Mouse (Mus musculus) spleen, postnatal 10 days (tissue): ENCODE data around the gene Magix.

Experiments
- DNase-seq, 2 experiments: peaks; one replicate each; pipeline ENCODE4 v3.0.0; 2021 to 2022; ENCODE audit warnings: low spot score in 2 of 2

Gene Magix

DNA sequence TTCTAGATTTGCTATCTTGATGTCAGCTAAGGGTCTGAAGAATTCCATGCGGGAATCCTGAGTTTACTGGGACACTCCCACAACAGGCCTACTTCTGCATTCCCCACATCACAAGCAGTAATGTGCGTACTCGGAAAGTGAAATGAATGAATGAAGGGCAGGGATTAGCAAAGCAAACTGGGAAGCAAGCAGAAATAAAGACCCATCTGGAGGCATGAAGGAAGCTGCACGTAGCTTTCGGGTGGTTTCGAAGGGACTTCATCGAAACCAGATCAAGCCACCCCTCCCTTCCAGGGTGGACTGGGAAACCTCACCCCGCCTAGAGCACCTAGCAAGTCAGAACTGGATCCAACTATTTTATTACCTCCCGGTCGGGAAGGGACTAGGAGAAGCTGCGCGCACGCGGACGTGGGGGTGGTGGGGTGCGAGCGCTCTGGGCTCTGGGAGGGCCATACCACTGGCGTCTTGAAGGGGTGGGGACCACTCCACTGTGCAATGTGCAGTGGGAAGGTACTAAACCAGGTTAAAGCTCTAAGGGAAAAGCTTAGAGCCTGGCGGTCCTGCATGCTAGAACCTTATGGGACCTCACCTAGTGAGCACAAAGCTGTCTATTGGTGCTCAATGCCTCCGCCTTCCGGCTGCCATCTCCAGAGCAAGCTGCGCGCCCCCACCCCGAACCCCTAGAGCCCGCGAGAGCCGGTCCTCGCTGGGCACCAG, 6.6 kb downstream of the Magix start:
- DNase-seq: peak in 1 of 2 experiments; percentile 35

DNA sequence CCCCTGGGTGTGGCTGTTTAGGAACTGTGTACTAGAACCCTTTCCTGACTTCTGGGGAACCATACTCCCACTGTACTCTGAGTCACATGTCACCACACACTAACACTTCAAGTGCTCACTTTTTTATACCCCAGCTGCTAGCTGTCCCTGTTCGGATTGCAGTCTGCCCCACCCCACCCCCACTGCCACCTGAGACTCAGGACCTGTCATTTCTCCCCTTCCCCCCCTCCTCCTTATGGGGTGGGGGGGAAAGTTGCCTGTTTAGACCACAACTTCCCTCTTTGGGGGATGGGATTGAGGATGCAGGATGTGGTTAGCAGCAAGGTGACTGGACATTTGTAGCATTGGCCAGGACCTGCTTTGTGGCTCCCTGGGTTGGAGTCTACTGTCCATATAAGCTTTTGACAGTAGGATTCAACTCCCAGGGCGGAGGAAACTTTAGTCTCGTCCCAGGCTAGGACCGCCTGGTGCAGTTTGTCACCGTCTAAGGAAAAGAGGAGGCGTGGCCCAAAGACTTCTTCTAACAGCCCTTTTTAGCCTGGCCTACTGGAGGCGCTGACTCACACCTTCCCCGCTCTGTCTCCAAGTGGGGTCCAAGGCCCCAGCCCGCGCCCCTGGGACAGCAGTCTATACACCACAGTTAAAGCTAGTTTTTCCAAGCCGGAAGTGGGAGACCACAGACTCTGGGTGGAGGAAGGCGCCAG, 7.3 kb downstream of the Magix start:
- DNase-seq: peak in 1 of 2 experiments; percentile 58

DNA sequence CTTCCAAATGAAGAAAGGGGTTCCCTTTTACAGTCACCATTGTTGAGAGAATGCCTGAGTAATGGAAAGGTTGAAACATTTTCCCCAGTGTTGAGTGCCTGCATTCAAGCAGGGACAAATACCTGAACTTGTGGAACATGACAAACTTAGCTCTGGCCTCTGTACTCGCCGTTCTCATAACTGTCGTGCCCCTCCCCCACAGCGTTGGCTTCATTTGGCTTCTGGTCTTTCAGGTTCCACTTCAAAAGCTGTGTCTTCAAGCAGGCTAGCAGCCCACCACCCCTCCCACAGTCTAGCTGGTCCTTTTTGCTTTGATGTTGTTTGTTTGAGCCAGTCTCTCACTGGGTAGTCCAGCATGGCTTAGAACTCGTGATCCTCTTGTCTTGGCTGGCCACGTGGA, 8.3 kb downstream of the Magix start:
- DNase-seq: no peak

DNA sequence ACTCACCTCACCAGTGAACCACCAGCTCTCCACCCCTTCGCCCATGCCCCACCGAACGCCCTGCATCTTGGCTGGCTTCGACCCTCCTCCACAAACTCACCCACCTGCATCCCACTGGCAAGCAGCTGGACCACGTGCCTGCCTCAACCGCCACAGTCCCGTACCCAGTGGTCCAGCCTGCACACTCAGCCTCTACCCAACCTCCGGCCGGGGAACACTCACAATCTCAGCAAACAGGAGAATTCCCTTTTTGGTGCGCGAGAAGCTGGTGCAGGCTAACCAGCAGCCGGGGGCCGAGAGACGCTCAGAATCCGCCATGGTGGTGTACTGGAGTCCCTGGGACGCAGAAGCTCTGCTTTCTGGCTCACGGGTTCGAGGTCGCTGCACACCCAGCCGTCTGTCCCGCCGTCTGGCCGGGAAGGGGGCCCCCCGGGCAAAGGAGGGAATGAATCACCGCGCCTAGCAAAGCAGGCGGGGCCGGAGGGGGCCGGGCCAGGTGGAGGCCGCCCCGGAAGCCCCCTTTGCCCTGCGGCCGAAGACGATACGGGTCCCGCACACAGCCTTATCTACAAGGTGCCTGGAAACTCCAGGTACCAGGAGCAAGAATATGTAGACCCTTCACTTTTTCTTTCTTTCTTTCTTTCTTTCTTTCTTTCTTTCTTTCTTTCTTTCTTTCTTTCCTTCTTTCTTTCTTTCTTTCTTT, 10.0 kb downstream of the Magix start, which contains the start of gene Plp2:
Gene Plp2, minus strand, starts transcription at position 470 of the 703 bp plus-strand sequence.
- DNase-seq: peak in 1 of 2 experiments; percentile 39

DNA sequence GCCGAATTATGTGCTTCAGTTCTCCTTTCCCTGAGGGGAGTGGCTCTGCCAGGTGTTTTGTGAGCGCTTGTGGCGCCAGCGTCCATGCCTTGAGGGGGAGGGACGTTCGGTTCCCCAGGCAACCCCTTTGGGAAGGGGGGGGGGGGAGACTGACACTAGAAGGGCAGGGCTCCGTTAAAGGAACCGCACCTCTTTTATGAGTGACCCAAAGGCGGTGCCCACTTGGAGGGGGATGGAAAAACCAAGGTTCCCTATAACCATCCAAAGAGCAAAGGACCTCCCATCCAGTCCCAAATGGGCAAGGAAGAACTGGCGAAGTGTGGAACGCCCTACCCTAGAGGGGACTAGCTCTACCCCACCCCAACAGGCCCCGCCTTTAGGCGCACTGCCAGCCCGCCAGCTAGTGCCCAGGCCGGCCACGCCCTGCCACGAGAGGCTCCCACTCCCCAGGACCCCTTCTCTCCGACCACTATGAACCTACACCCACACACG, 10.6 kb downstream of the Magix start:
- DNase-seq: peak; percentile 61 to 75

DNA sequence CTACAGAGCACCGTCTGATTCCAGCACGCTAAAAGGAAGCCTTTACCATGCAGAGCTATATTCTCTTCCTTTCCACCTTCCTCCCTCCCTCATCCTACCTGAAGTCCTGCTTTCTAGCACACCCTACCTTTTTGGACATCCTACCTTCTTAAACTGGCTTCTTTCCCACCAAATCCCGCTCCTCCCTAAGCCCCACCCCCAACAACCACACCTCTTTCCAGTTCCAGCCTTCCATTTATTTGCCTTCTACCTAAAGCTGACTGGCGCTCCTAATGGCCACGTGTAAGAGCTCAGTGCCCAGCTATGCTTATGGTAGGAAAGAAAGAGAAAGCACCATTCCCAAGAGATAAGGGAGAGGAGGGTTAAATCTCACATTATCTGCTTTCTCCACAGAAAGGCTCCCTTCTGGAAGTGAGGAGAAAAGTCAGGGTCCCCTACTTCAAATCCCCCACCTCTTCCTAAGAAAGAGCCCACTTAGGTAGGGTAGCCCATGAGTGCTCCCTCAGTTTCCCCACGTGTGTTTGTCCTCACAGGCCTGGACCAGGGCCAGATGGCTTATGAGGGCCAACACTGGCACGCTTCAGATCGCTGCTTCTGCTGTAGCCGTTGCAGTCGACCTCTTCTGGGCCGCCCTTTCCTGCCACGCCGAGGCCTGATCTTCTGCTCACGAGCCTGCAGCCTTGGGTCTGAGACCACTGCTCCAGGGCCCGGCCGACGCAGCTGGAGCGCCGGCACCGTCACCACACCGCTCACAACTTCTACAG, 15.1 kb downstream of the Magix start:
- no peak for DNase-seq

DNA sequence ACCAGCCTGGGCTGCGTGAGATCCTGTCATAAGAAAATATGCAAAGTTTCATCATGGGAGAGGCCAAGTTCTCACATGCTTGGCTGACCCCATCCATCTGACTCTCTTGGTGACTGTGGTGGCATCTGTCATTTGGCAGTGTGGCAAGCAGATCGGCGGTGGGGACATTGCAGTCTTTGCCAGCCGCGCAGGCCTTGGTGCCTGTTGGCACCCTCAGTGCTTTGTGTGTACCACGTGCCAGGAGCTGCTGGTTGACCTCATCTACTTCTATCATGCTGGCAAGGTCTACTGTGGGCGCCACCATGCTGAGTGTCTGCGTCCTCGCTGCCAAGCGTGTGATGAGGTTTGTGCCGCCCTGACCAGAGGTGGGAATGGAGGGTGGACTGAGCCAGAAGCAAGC, 16.3 kb downstream of the Magix start:
- DNase-seq: no peak

DNA sequence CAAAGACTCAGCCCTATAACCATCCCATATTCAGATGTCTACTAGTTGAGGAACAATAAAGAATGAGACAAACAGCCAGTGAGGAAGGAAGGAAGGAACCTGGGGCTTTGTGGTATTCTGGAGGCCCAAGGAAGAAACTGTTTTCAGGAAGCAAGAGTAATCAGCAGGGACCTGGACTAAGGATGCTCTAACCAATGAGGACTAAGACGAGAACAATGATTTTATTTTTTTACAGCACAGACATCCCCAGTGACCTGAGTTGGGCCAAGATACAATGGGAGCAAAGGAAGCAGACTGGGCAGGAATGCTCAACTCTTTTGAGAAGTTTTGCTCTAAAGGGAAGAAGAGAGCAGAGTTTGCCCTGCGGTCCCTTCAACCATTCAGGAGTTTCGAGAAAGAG, 18.1 kb downstream of the Magix start:
- no peak for DNase-seq

DNA sequence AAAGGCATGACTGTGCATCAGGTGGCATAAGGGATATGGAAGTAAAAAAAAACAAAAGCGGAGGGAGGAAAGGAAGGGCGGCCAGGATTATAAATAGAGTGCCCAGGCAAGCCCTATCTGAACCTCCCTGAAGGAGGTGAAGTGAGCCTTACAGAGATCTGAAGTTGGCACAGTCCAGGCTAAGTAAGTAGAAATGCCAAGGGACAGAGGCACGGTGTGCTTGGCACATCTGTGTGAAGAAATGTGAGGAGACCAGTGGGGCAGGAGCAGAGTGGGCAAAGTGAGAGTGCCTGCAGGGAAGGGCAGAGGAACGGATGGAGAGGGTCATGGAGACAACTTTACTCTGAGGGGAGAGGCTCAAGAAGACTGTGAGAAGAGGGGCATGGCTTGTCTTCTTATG, 20.0 kb downstream of the Magix start:
- DNase-seq: no peak

DNA sequence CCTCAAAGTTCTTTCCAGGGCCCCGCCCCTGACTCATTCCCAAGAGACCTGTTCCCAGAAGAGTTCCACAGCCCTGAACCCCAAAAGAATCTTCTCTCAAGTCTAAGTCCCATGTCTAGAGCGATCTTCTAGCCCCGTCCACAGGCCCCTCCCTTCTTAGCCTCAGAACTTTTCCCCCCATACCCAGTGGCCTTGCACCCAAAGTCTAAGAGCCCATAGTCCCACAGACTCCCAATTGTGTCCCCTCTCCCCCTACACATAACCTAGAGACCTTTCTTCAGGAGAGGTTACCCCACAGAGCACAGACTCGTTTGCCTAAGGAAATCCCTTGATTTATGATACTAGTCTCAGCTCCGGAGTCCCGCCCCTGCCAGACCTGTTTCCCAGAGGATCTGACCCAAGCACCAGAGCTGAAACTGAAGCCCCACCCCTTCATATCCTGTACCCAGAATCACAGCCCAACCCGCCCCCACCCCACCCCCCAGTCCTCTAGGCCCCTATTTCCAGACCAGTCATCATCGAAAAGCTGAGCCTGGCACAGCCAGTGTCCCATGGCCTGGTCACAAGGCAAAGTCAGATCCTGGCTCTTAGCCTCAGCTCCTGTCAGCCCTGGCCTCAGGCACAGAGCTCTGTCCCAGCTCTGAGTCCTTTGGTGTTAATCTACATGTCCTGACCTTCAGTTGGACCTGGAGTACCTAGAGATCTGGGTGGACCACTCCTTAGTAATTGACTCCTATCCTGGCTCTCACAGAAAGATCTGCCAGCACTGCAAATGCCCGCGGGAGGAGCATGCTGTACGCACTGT, 22.1 kb downstream of the Magix start:
- DNase-seq: no peak

DNA sequence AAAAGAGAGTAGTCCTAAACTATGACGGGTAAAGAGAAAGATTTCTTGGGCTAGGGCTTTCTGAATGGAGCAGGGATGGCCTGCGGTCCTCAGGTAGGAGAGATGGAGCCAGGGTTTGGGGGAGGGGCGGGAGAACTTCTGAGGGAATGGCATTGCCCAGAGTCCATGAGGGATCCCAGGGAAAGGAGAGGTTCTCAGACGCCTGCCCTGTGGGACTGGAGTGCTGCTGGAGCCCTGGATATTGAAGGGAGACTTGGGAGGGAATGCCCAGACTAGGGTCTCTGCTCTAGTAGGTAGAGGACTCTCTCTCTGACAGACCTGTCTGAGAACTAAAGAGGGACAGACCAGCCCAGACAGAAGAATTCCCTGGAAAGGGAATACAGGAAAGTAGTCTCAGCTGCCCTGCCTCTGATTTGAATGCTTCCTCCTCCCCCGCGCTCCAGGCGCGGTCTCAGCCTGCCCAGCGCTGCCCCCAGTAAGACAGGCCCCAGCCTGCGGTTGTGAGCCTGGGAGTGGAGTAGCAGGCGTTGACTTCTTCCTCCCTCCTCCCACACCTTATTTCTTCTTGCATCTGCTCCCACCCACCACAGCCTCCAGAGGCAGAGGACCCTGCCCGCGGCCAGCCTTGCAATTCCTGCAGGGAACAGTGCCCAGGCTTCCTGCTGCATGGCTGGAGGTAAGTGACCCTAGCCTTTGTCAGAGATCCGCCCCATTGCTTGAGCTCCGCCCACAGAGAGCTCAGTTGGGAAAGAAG, 22.8 kb downstream of the Magix start:
- DNase-seq: no peak

DNA sequence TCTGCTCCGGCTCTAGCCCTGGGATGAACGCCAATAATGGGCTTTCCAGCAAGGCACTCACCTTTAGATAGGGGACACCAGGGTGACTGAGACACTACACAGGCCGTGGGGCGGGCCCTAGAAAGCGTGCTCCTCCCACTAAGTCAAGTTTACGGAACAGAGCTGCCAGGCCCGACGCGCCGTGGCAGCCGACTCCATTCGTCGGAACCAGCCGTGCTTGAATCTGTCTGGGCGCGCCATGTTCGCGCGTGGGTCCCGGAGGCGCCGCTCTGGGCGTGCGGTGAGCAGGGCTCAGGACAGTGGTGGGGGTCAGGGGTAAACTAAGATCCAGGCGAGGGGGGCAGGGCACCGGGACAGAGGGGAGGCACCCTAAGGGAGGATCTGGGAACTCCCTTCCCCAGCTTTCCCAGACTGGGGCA, 23.8 kb downstream of the Magix start, which contains the start of gene Prickle3:
Gene Prickle3, plus strand, starts transcription at position 40 of the 419 bp plus-strand sequence.
- DNase-seq: peak in 1 of 2 experiments; percentile 66

DNA sequence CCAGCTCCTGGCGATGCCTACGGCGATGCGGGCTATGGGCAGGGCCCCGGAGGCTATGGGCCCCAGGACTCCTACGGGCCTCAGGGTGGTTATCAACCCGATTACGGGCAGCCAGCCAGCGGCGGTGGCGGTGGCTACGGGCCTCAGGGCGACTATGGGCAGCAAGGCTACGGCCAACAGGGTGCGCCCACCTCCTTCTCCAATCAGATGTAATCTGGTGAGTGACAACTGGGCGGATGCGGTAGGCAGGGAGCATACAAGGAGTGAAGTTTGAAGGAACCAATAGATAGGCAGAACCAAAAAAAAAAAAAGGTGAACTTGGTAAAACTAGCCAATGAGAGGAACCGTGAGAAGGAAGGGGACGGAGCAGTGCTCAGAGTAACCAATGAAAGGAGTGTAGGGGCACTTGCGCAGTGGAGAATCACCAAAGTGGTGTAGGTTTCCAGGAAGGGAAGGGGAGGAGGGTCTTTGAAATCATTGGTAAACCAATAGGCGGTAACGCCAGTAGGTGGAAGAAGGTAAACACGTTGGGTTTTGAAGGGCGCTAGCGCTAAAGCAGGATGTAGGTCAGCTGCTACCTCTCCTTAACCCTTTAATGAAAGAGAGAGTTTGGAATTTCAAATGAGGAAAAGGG, 32.3 kb downstream of the Magix start:
- peak; percentile 77 to 83 for DNase-seq

DNA sequence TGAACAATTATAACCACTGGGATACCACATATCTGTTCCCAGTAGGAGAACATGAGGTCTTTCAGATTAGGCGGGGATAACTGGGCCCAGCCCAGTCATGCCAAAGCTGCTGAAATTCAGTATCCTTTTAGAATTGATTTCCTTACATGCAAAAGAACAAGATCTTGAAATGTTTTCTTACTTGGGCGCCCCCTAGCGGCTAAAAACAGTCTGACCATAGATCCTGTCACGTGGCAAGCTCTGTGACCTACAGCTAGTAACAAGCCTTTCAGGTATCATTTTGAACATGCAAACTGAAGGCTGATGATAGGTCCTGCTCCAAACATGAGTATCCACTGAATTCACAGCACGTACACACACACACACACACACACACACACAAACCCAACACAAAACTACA, 35.7 kb downstream of the Magix start:
- DNase-seq: peak; percentile 74 to 87

DNA sequence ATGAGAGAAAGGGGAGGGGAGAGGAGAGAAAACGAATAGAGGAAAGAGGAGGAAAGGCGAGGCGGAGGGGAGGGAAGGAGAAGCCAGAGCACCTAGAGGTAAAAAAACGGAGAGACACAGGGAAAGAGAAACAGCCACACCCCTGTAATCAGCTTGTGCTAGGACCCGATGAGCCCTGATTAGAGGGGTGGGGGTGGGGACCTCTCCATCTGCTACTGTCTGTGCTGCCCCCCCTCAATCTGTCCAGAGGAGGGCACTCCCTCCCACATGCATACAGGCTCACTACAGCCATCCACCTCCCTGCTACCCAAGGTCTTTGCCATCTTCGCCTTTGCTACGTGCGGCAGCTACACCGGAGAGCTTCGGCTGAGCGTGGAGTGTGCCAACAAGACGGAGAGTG, 40.3 kb downstream of the Magix start:
- no peak for DNase-seq

DNA sequence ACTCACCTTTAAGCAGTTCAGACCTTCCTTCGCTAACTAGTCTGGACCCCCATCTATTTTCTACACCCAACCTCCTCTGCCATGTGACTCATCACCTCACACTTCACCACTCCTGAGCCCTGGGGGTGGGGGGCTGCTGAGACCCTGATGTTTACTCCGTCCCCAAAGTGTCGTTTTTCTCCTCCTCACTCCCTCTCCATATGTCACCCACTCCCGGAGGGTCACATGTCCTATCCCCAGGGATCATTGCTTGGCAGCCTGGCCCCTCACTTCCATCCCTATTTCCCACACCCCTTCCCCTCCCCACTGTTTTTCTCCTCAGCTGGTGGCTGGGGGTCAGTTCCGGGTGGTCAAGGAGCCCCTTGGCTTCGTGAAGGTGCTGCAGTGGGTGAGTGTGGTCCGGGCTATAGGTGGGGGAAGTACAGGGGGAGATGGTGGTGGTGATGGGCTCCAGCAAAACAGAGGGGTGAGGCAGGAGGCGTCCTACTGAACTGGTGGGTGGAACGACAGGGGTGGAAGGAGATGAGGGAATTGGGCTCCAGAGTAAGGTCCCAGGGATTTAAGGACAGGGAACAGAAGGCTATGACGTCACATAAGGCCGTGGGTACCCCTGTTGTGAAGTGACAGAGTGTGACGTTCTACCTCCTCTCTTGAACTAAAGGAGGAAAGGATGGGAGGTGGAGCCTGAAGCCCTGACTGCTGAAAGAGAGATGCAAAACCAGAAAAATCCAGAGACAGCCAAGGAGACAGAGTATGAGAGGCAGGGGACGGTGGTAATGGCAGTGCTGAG, 41.3 kb downstream of the Magix start:
- DNase-seq: no peak

DNA sequence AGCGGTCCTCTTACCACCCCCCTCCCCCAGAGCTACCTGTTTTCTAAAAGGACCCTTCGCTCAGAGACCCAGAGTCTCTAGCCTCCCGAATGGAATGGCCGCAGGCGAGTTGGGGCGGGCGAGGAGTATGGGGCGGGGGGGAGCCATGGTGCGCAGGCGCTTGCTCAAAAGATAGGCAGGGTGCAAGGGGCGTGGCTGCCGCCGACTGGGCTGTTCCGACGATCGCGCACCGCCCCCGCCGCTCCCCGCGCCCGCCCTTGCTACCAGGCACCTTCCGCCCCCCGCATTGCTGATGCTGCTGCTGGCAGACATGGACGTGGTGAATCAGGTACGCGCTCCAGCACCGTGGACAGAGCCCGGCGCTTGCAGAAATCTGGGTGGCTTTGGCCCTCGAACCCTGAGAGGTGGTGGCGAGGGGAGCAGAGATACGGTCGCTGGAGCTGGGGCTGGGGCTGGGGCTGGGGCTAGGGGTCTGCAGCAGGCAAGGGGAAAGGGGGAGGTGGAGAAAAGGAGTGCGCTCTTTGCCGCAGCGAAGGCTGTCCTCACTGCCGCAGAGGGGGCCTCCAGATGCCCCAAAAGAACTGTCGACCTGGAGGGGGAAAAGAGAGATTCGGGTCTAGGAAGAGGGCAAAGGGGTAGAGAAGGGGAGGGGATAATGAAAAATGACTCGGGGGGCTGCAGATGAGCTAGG, 42.5 kb downstream of the Magix start, which contains the start of gene Syp:
Gene Syp, plus strand, starts transcription at position 71 of the 691 bp plus-strand sequence.
- DNase-seq: peak; percentile 71 to 87

DNA sequence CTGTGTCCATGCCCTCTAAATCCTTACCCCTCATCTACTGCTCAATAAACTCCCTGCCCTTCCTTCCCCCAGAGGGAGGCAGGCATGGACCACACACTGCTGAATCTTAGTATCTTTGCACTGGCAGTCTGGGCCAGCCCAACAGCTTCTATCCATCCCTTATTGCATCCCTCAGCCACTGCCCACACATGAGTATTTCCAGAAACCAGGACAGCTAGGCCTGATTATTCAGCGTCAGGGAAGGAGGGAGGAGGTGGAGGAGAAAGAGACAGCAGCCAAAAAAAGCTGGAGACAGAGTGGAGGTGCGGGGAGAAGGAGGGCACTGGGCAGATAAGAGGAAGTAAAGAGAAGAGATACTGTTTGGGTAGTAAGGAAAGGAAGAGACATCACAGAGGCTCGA, 46.0 kb downstream of the Magix start:
- no peak for DNase-seq
